Mouse (Mus musculus) heart, embryonic 15.5 days (tissue): ENCODE measurements at regions not wholly inside any gene's neighbourhood (a gene's known extent, or its start where the extent isn't known, plus 50 kb on each side); places are given as distances from the start of the nearest gene placed in this dataset.

ENCODE experiments used
- ATAC-seq: fragments of 200-750 bp; cut with Nextera tagmentation; replicated peaks from 2 replicates; pipeline ENCODE4 v1.8.0; 2017; ENCODE audit warnings: low read depth, moderate TSS enrichment; ENCODE audit not compliant: insufficient number of reproducible peaks, insufficient read depth, low FRiP score
- H3K27ac ChIP-seq: fragments of 300-500 bp; sonication (generic); 2 replicates; pipeline ENCODE4 v1.5.1; 2015; ENCODE audit warnings: mild to moderate bottlenecking, inconsistent platforms
- H3K27me3 ChIP-seq: fragments of 300-500 bp; sonication (generic); 2 replicates; pipeline ENCODE4 v1.6.1; 2015; ENCODE audit warnings: inconsistent platforms
- H3K36me3 ChIP-seq: fragments of 300-500 bp; sonication (generic); 2 replicates; pipeline ENCODE4 v1.6.1; 2015; ENCODE audit warnings: mild to moderate bottlenecking, inconsistent platforms
- H3K4me1 ChIP-seq: fragments of 300-500 bp; sonication (generic); replicated peaks from 2 replicates; pipeline ENCODE4 v1.6.1; 2015; ENCODE audit warnings: inconsistent platforms
- H3K4me2 ChIP-seq: fragments of 300-500 bp; sonication (generic); 2 replicates; pipeline ENCODE4 v1.6.1; 2015; ENCODE audit warnings: inconsistent platforms, mild to moderate bottlenecking, moderate library complexity
- H3K4me3 ChIP-seq: fragments of 300-500 bp; sonication (generic); 2 replicates; pipeline ENCODE4 v1.5.1; 2015; ENCODE audit warnings: mild to moderate bottlenecking, inconsistent platforms
- H3K9ac ChIP-seq: fragments of 300-500 bp; sonication (generic); 2 replicates; pipeline ENCODE4 v1.6.1; 2015; ENCODE audit warnings: mild to moderate bottlenecking, inconsistent platforms
- H3K9me3 ChIP-seq: fragments of 300-500 bp; sonication (generic); replicated peaks from 2 replicates; pipeline ENCODE4 v1.6.1; 2016; ENCODE audit warnings: inconsistent platforms
- WGBS: fragments of 180-500 bp; shearing (Covaris S2); methylation state at CpG from one replicate; pipeline ENCODE4 v1.1.7; 2015; ENCODE audit warnings: mixed read lengths; 5-methylcytosine and 5-hydroxymethylcytosine counted together
- microRNA counts: library from miRNA; unstranded; fragments of <30 nt; microRNA quantifications from one replicate; lab custom pipeline; 2016
- microRNA-seq: library from miRNA; unstranded; fragments of <30 nt; microRNA quantifications from one replicate; pipeline ENCODE4, GENCODE M21; 2016

DNA sequence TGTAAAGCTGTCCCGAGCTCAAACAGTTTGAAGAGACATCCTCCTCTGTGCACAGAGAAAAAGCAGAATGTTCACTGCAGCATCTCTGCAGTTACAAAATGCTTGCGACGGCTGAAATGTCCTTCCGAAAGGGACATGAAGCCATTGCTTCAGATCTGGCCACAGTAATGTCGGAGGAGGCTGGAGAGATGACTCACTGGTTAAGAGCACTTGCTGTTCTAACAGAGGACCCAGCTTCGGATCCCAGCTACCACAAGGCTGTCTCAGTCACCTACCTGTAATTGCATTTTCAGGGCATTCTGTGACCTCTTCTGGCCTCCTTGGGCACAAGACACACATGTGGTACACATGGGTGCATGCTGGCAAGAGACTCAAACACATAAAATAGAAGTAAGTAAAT lies 63.5 kb upstream of the Nr5a2 start:
- Histone ChIP-seq H3K27ac (no peak overlapping the region), H3K27me3 (no peaks in the 10 kb centered on the region), H3K36me3 (no peaks in the 10 kb centered on the region), H3K4me3 (no peak overlapping the region), H3K4me1 (no peaks in the 10 kb centered on the region), H3K4me2 (no peak overlapping the region), H3K9ac (no peak overlapping the region), H3K9me3 (no peaks in the 10 kb centered on the region)
- ATAC-seq = no peak
- 85% methylated on average over 6 of the region's 6 CpGs for WGBS

- Histone ChIP-seq H3K4me2 (no peak overlapping the region), H3K27me3 (no peaks in the 10 kb centered on the region), H3K9me3 (no peaks in the 10 kb centered on the region), H3K4me1 (no peaks in the 10 kb centered on the region), H3K9ac (no peak overlapping the region), H3K4me3 (no peak overlapping the region), H3K36me3 (no peaks in the 10 kb centered on the region), H3K27ac (no peak overlapping the region)
- 87% methylated on average over 1 of the region's 1 CpGs for WGBS
- no peak for ATAC-seq
These were observed 60.3 kb upstream of the Nr5a2 start for GRCm38 (mm10) chr1:137020528-137020927.

DNA sequence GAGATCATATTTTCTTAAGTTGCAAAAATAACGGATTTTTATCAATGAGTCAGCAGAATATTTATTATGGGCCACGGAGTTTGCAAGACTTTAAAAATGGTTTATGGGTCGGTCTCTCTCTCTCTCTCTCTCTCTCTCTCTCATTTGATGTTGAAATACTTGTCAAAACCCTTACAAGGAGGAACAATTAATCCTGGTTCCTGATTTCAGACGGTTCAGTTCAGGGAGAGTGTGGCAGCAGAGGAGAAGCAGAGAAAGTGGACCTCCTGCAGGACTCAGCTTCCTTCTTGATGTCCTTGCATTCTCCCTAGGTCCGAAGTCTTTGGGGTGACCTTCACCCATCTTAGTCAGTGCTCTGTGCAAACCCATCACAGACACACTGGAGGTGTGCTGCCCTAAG lies 57.4 kb upstream of the Nr5a2 start:
- WGBS = 77% methylated on average over 5 of the region's 5 CpGs
- ATAC-seq = no peak

DNA sequence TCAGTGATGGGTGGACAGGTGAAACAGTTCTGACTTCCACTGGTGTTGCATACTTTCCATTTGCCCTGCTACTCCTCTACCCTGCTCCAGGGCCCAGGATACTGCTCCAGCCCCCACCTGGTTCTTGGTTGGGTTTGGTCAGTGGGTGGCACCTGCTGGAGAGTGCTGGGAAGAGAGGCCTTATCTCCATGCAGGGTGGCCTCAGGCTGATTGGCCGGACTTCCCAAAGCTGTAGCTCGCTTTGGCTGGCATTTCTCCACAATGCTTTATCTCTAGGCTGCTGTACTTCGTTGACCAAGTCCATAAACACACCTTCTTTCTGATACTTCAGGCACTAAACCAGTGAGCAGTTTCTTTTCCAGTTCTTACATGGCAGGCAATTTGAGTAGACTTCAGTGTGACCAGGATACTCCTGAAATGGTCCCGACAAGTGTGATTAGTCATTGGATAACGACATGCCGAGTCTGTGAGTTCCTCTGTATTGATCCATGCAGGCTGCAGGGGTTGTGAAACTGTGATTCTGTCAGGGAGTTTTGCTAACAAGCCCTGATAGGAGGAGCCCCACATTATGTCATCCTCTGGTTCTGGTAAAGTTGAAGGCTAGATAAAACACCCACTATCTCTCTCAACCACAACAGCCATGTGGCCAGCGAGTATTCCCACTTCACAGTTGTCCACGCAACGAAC lies 50.1 kb upstream of the Nr5a2 start:
- Histone ChIP-seq H3K4me1 (no peaks in the 10 kb centered on the region), H3K4me3 (no peak overlapping the region), H3K27ac (no peak overlapping the region), H3K27me3 (no peaks in the 10 kb centered on the region), H3K9me3 (no peaks in the 10 kb centered on the region), H3K4me2 (no peak overlapping the region), H3K9ac (no peak overlapping the region), H3K36me3 (no peaks in the 10 kb centered on the region)
- 46% methylated on average over 9 of the region's 9 CpGs for WGBS
- no peak for ATAC-seq

More for the DNA sequence above, 57.4 kb upstream of the Nr5a2 start:
- Histone ChIP-seq H3K4me2 (no peak overlapping the region), H3K9ac (no peak overlapping the region), H3K9me3 (no peaks in the 10 kb centered on the region), H3K27ac (no peak overlapping the region), H3K4me1 (no peaks in the 10 kb centered on the region), H3K4me3 (no peak overlapping the region), H3K27me3 (no peaks in the 10 kb centered on the region), H3K36me3 (no peaks in the 10 kb centered on the region)

MicroRNAs in the stretch of these regions (microRNA counts, 519-probe panel; counts per million panel counts)
- microRNA mmu-miR-181a (lab: Ali Mortazavi, UCI) = 4,053 counts per million, percentile 92 among the panel's probes with 10 or more counts
- 2,284 counts per million, percentile 37 among the panel's probes with 10 or more counts for microRNA mmu-miR-181b+mmu-miR-181d (lab: Ali Mortazavi, UCI)

Small RNA genes in the stretch of these regions (microRNA-seq; reads per million reads assigned to microRNA genes)
- gene Mir181a-1 = 1,169 reads per million, percentile 80 among the genes with 10 or more reads in this experiment
- 11.3 reads per million, percentile 26 among the genes with 10 or more reads in this experiment for gene Mir181b-1
